Mouse (Mus musculus): ENCODE data around the gene Slc29a1.

Slc29a1 gene

GRCm38 (mm10) chr17:45610144-45610866 lies 10.9 kb upstream of the Slc29a1 start:
- no peak for DNase-seq (ENCODE audit: low spot score)

- no peak for DNase-seq (ENCODE audit: low spot score)
Measured at GRCm38 (mm10) chr17:45608396-45608795, 9.0 kb upstream of the Slc29a1 start.

- DNase-seq (ENCODE audit: low spot score): no peak
Measured at GRCm38 (mm10) chr17:45606992-45607879, 7.8 kb upstream of the Slc29a1 start.

- DNase-seq (ENCODE audit: low spot score): no peak
Measured at GRCm38 (mm10) chr17:45602984-45603383, 3.6 kb upstream of the Slc29a1 start.

- no peak for DNase-seq (ENCODE audit: low spot score)
Measured at GRCm38 (mm10) chr17:45601877-45602304, 2.5 kb upstream of the Slc29a1 start, which contains the start of gene Mymx. Mymx (minus strand) TSS chr17:45602102.

- no peak for DNase-seq (ENCODE audit: low spot score)
Measured at GRCm38 (mm10) chr17:45601325-45601724, 1.9 kb upstream of the Slc29a1 start.

- no peak for DNase-seq (ENCODE audit: low spot score)
Measured at GRCm38 (mm10) chr17:45600267-45600666, 861 bp upstream of the Slc29a1 start.

GRCm38 (mm10) chr17:45598891-45599290 lies 515 bp downstream of the Slc29a1 start:
- DNase-seq (ENCODE audit: low spot score): no peak

- no peak for DNase-seq (ENCODE audit: low spot score)
Measured at GRCm38 (mm10) chr17:45598376-45598775, 1.0 kb downstream of the Slc29a1 start.

GRCm38 (mm10) chr17:45597787-45598186 lies 1.6 kb downstream of the Slc29a1 start:
- no peak for DNase-seq (ENCODE audit: low spot score)

GRCm38 (mm10) chr17:45596631-45597396 lies 2.6 kb downstream of the Slc29a1 start:
- no peak for DNase-seq (ENCODE audit: low spot score)

- no peak for DNase-seq (ENCODE audit: low spot score)
Measured at GRCm38 (mm10) chr17:45595736-45596390, 3.5 kb downstream of the Slc29a1 start.

GRCm38 (mm10) chr17:45594881-45595735 lies 4.3 kb downstream of the Slc29a1 start:
- no peak for DNase-seq (ENCODE audit: low spot score)

- no peak for DNase-seq (ENCODE audit: low spot score)
Measured at GRCm38 (mm10) chr17:45594195-45594594, 5.2 kb downstream of the Slc29a1 start.

GRCm38 (mm10) chr17:45593479-45593878 lies 5.9 kb downstream of the Slc29a1 start:
- DNase-seq (ENCODE audit: low spot score): peak; percentile 89

GRCm38 (mm10) chr17:45592606-45593431 lies 6.6 kb downstream of the Slc29a1 start:
- no peak for DNase-seq (ENCODE audit: low spot score)

- DNase-seq (ENCODE audit: low spot score): no peak
Measured at GRCm38 (mm10) chr17:45591701-45592605, 7.5 kb downstream of the Slc29a1 start.

GRCm38 (mm10) chr17:45590410-45590809 lies 9.0 kb downstream of the Slc29a1 start:
- DNase-seq (ENCODE audit: low spot score): no peak

- no peak for DNase-seq (ENCODE audit: low spot score)
Measured at GRCm38 (mm10) chr17:45589844-45590243, 9.6 kb downstream of the Slc29a1 start.
